Mouse (Mus musculus): ENCODE data around the gene Gbp2. TPM values are rescaled to one million over a fixed set of nuclear protein-coding genes. Genes with fewer than 3 reads are reported as not detected.

The Gbp2 gene
- polyA plus RNA-seq, 1 experiment from 2014 or later, result 2.4 TPM

Small RNA genes lying within 50 kb of the gene (microRNA-seq; reads per million reads assigned to microRNA genes)
- gene Mir6381, result not detected

Other genes with a start within 250 kb of the Gbp2 start
- gene Pdlim5, start 224.9 kb upstream of the Gbp2 start, polyA plus RNA-seq (2014; fragmentation: Nextera tagmentation; extraction: Ambion mirVana), result 241 and 266 TPM in 2 replicates
- 0.11 and 0.34 TPM in 2 replicates for gene Gbp5, start 126.6 kb upstream of the Gbp2 start, polyA plus RNA-seq (2014; fragmentation: Nextera tagmentation; extraction: Ambion mirVana)
- gene Gbp7, start 90.3 kb upstream of the Gbp2 start, polyA plus RNA-seq (2014; fragmentation: Nextera tagmentation; extraction: Ambion mirVana), result 2.9 and 3.6 TPM in 2 replicates
- gene Gbp3, start 60.6 kb upstream of the Gbp2 start, polyA plus RNA-seq (2014; fragmentation: Nextera tagmentation; extraction: Ambion mirVana), result 1.8 and 3.1 TPM in 2 replicates
- 0.09 TPM in 1 of 2 replicates, not detected in the other for gene Gbp2b, start 25.8 kb upstream of the Gbp2 start, polyA plus RNA-seq (2014; fragmentation: Nextera tagmentation; extraction: Ambion mirVana)
- 9.7 and 11.1 TPM in 2 replicates for gene Kyat3, start 80.4 kb downstream of the Gbp2 start, polyA plus RNA-seq (2014; fragmentation: Nextera tagmentation; extraction: Ambion mirVana)
- 57.9 and 64.8 TPM in 2 replicates for gene Gtf2b, start 144.4 kb downstream of the Gbp2 start, polyA plus RNA-seq (2014; fragmentation: Nextera tagmentation; extraction: Ambion mirVana)